Mouse (Mus musculus): ENCODE data around the gene Adgrf3.
A peak's percentile ranks its signal among the peaks of the same experiment; 100 is the strongest.

DNA sequence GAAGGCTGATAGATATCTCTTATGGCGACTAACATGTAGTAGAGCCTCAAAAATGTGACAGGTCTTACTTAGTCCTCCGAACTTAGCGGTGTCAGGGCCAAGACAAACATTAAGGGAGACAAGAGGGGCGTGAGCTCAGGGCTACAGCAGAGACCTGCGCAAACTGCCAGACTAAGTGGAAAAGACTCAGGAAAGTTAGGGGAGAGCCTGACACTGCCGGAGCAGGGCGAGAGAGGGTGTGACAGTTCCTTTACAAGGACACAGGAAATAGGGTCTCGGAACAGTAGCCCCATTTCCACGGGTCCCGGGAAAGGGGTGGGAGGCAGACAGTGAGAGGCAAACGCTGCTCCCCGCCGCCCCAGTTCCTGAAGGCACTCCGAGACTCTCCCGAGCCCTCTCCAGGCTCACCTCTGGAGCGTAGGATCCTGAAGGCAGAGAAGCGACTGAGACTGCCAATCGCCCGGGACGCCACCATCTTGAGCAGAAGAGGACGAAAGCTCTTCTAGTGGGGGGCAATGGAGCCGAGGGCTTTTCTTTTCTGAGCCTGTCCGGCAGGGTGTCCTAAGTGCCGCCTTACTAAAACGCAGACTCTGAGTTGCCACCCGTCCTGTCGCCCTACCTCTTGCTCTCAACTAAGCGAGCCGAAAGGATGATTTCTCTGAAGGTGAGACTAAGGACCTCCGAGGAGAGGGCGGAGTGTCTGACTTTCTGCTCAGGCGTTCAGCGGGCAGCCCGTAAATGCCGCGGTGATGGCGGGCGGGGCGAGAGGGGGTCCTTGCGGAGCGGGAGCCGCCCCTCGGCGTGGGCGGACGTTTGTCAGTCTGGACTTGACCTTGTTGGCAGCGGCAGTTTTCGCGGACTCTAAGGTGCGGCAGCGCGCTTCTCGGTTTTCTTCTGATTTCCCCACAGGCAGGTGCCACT, 50.8 kb downstream of the Adgrf3 start, which contains the start of the genes Hadha and Hadhb:
- no peak for TF ChIP-seq CTCF (IDR thresholded peaks at IDR 0.05; ENCODE audit: borderline replicate concordance, insufficient read depth, low read depth, low read length)
- TF ChIP-seq POLR2A (IDR thresholded peaks at IDR 0.05; ENCODE audit: borderline replicate concordance, insufficient read depth, low read length): peak; percentile 73
